Mouse (Mus musculus) forebrain, embryonic 13.5 days (tissue): ENCODE data around the gene Nthl1. TPM values are rescaled to one million over a fixed set of nuclear protein-coding genes. Genes with fewer than 3 reads are reported as not detected.

ENCODE experiments used
- ATAC-seq: fragments of 200-750 bp; cut with Nextera tagmentation; 2 replicates; pipeline ENCODE4 v1.8.0; 2017
- H3K27ac ChIP-seq: fragments of 300-500 bp; sonication (generic); 2 replicates; pipeline ENCODE4 v1.5.1; 2015; ENCODE audit warnings: inconsistent platforms, mild to moderate bottlenecking, moderate library complexity
- H3K27me3 ChIP-seq: fragments of 300-500 bp; sonication (generic); 2 replicates; pipeline ENCODE4 v1.6.1; 2015; ENCODE audit warnings: mild to moderate bottlenecking, inconsistent platforms
- H3K36me3 ChIP-seq: fragments of 300-500 bp; sonication (generic); 2 replicates; pipeline ENCODE4 v1.6.1; 2015; ENCODE audit warnings: mild to moderate bottlenecking, inconsistent platforms; ENCODE audit not compliant: poor library complexity, severe bottlenecking
- H3K4me1 ChIP-seq: fragments of 300-500 bp; sonication (generic); 2 replicates; pipeline ENCODE4 v1.6.1; 2015; ENCODE audit warnings: inconsistent platforms
- H3K4me2 ChIP-seq: fragments of 300-500 bp; sonication (generic); 2 replicates; pipeline ENCODE4 v1.6.1; 2015; ENCODE audit warnings: inconsistent platforms, mild to moderate bottlenecking, moderate library complexity
- H3K4me3 ChIP-seq: fragments of 300-500 bp; sonication (generic); 2 replicates; pipeline ENCODE4 v1.5.1; 2015; ENCODE audit warnings: mild to moderate bottlenecking, inconsistent platforms
- H3K9ac ChIP-seq: fragments of 300-500 bp; sonication (generic); 2 replicates; pipeline ENCODE4 v1.6.1; 2015; ENCODE audit warnings: mild to moderate bottlenecking, inconsistent platforms
- H3K9me3 ChIP-seq: fragments of 300-500 bp; sonication (generic); replicated peaks from 2 replicates; pipeline ENCODE4 v1.6.1; 2016; ENCODE audit warnings: inconsistent platforms
- WGBS: fragments of 180-500 bp; shearing (Covaris S2); methylation state at CpG from one replicate; pipeline ENCODE4 v1.1.7; 2015; 5-methylcytosine and 5-hydroxymethylcytosine counted together
- polyA plus RNA-seq: library from polyadenylated mRNA; unstranded; fragments of >200 nt; fragmentation: Nextera tagmentation; extraction: Ambion mirVana; gene quantifications from 2 replicates; pipeline ENCODE4 v1.2.1, GENCODE M21; 2015

Gene Nthl1
- polyA plus RNA-seq = 13.8 and 15.3 TPM in 2 replicates

GRCm38 (mm10) chr17:24632167-24632812 lies at the start of gene Nthl1, which contains the start of gene Tsc2:
TSS of gene Nthl1 (plus strand) at chr17:24632680.
TSS of gene Tsc2 (minus strand) at chr17:24632630.
- ATAC-seq = peak; percentile 95
- peaks cover 36% of the 10 kb centered on the region for H3K36me3 ChIP-seq
- 2% methylated on average over 50 of the region's 51 CpGs for WGBS
- peak within 1 kb of the TSS; percentile 59 for H3K27ac ChIP-seq
- peak within 1 kb of the TSS; percentile 66 for H3K4me3 ChIP-seq
- no peaks in the 10 kb centered on the region for H3K27me3 ChIP-seq
- H3K4me1 ChIP-seq = peaks cover 18% of the 10 kb centered on the region
- no peaks in the 10 kb centered on the region for H3K9me3 ChIP-seq
- peak within 1 kb of the TSS; percentile 81 for H3K9ac ChIP-seq
- H3K4me2 ChIP-seq = peak within 1 kb of the TSS; percentile 93

GRCm38 (mm10) chr17:24583599-24584460 lies 48.6 kb upstream of the Nthl1 start:
- no peak overlapping the region for H3K4me3 ChIP-seq
- no peaks in the 10 kb centered on the region for H3K9me3 ChIP-seq
- H3K36me3 ChIP-seq = peaks cover 80% of the 10 kb centered on the region
- no peak overlapping the region for H3K4me2 ChIP-seq
- H3K4me1 ChIP-seq = no peaks in the 10 kb centered on the region
- ATAC-seq = no peak
- WGBS = 74% methylated on average over 5 of the region's 5 CpGs
- no peaks in the 10 kb centered on the region for H3K27me3 ChIP-seq
- no peak overlapping the region for H3K27ac ChIP-seq
- H3K9ac ChIP-seq = no peak overlapping the region

GRCm38 (mm10) chr17:24584520-24584919 lies 48.0 kb upstream of the Nthl1 start:
- no peaks in the 10 kb centered on the region for H3K27me3 ChIP-seq
- no peak overlapping the region for H3K27ac ChIP-seq
- H3K4me3 ChIP-seq = no peak overlapping the region
- 85% methylated on average over 3 of the region's 3 CpGs for WGBS
- no peak overlapping the region for H3K4me2 ChIP-seq
- ATAC-seq = no peak
- 0 out of 2 replicates have a peak overlapping the region, but pooled peaks have one; percentile 5 for H3K9ac ChIP-seq
- H3K36me3 ChIP-seq = peaks cover 78% of the 10 kb centered on the region
- no peaks in the 10 kb centered on the region for H3K4me1 ChIP-seq
- H3K9me3 ChIP-seq = no peaks in the 10 kb centered on the region

- Histone ChIP-seq H3K4me3 (no peak overlapping the region), H3K27ac (no peak overlapping the region), H3K4me1 (no peaks in the 10 kb centered on the region), H3K9ac (no peak overlapping the region), H3K9me3 (no peaks in the 10 kb centered on the region), H3K4me2 (no peak overlapping the region), H3K36me3 (peaks cover 74% of the 10 kb centered on the region), H3K27me3 (no peaks in the 10 kb centered on the region)
- WGBS = 97% methylated on average over 4 of the region's 4 CpGs
- no peak for ATAC-seq
Measured at GRCm38 (mm10) chr17:24586532-24586931, 45.9 kb upstream of the Nthl1 start.

GRCm38 (mm10) chr17:24590943-24591342 lies 41.5 kb upstream of the Nthl1 start:
- Histone ChIP-seq H3K4me1 (no peaks in the 10 kb centered on the region), H3K9ac (no peak overlapping the region), H3K27me3 (no peaks in the 10 kb centered on the region), H3K36me3 (peaks cover 89% of the 10 kb centered on the region), H3K9me3 (no peaks in the 10 kb centered on the region), H3K27ac (no peak overlapping the region), H3K4me3 (no peak overlapping the region), H3K4me2 (no peak overlapping the region)
- no peak for ATAC-seq
- 88% methylated on average over 3 of the region's 3 CpGs for WGBS

GRCm38 (mm10) chr17:24591695-24592094 lies 40.8 kb upstream of the Nthl1 start:
- Histone ChIP-seq H3K27ac (no peak overlapping the region), H3K9ac (no peak overlapping the region), H3K4me2 (no peak overlapping the region), H3K27me3 (no peaks in the 10 kb centered on the region), H3K4me1 (no peaks in the 10 kb centered on the region), H3K36me3 (peaks cover 89% of the 10 kb centered on the region), H3K9me3 (no peaks in the 10 kb centered on the region), H3K4me3 (no peak overlapping the region)
- 93% methylated on average over 5 of the region's 5 CpGs for WGBS
- ATAC-seq = no peak

- peak; percentile 23; the same call in 1 of the 2 replicates for ATAC-seq
- Histone ChIP-seq H3K4me1 (no peaks in the 10 kb centered on the region), H3K9me3 (no peaks in the 10 kb centered on the region), H3K36me3 (peaks cover 90% of the 10 kb centered on the region), H3K27me3 (no peaks in the 10 kb centered on the region), H3K27ac (no peak overlapping the region), H3K9ac (no peak overlapping the region), H3K4me2 (no peak overlapping the region), H3K4me3 (no peak overlapping the region)
- 92% methylated on average over 5 of the region's 5 CpGs for WGBS
Measured at GRCm38 (mm10) chr17:24593248-24593647, 39.2 kb upstream of the Nthl1 start.

- WGBS = 91% methylated on average over 26 of the region's 26 CpGs
- Histone ChIP-seq H3K27me3 (no peaks in the 10 kb centered on the region), H3K27ac (no peak overlapping the region), H3K9ac (no peak overlapping the region), H3K36me3 (peaks cover 95% of the 10 kb centered on the region), H3K4me2 (no peak overlapping the region), H3K4me1 (no peaks in the 10 kb centered on the region), H3K4me3 (no peak overlapping the region), H3K9me3 (no peaks in the 10 kb centered on the region)
- no peak for ATAC-seq
Measured at GRCm38 (mm10) chr17:24593992-24594890, 38.2 kb upstream of the Nthl1 start.

GRCm38 (mm10) chr17:24595126-24596072 lies 37.1 kb upstream of the Nthl1 start:
- no peak overlapping the region for H3K4me2 ChIP-seq
- H3K36me3 ChIP-seq = peaks cover 99% of the 10 kb centered on the region
- 0 out of 2 replicates have a peak, but pooled peaks have one; percentile 7 for ATAC-seq
- H3K4me1 ChIP-seq = no peaks in the 10 kb centered on the region
- H3K9me3 ChIP-seq = no peaks in the 10 kb centered on the region
- H3K4me3 ChIP-seq = no peak overlapping the region
- no peak overlapping the region for H3K9ac ChIP-seq
- WGBS = 77% methylated on average over 17 of the region's 17 CpGs
- no peaks in the 10 kb centered on the region for H3K27me3 ChIP-seq
- H3K27ac ChIP-seq = no peak overlapping the region

GRCm38 (mm10) chr17:24596073-24596466 lies 36.4 kb upstream of the Nthl1 start:
- H3K9me3 ChIP-seq = no peaks in the 10 kb centered on the region
- H3K36me3 ChIP-seq = peaks cover 99% of the 10 kb centered on the region
- no peaks in the 10 kb centered on the region for H3K27me3 ChIP-seq
- 80% methylated on average over 5 of the region's 5 CpGs for WGBS
- H3K4me3 ChIP-seq = no peak overlapping the region
- H3K4me1 ChIP-seq = no peaks in the 10 kb centered on the region
- H3K4me2 ChIP-seq = no peak overlapping the region
- no peak overlapping the region for H3K9ac ChIP-seq
- no peak for ATAC-seq
- no peak overlapping the region for H3K27ac ChIP-seq
